Mouse (Mus musculus) limb, embryonic 10.5 days (tissue): ENCODE results near the gene Ppp2ca. TPM values are rescaled to one million over a fixed set of nuclear protein-coding genes. Genes with fewer than 3 reads are reported as not detected.

Source experiments
- DNase-seq: peaks from one replicate; pipeline ENCODE4 v3.0.0-alpha.2; 2017; ENCODE audit warnings: low spot score
- H3K27ac ChIP-seq: fragments of 300-500 bp; sonication (generic); 2 replicates; pipeline ENCODE4 v1.5.1; 2016; ENCODE audit warnings: mild to moderate bottlenecking
- H3K27me3 ChIP-seq: fragments of 300-500 bp; sonication (generic); 2 replicates; pipeline ENCODE4 v1.6.1; 2016; ENCODE audit warnings: low read depth, mild to moderate bottlenecking; ENCODE audit not compliant: poor library complexity, severe bottlenecking
- H3K36me3 ChIP-seq: fragments of 300-500 bp; sonication (generic); 2 replicates; pipeline ENCODE4 v1.6.1; 2016; ENCODE audit warnings: mild to moderate bottlenecking, moderate library complexity
- H3K4me1 ChIP-seq: fragments of 300-500 bp; sonication (generic); 2 replicates; pipeline ENCODE4 v1.6.1; 2016
- H3K4me3 ChIP-seq: fragments of 300-500 bp; sonication (generic); 2 replicates; pipeline ENCODE4 v1.5.1; 2016; ENCODE audit warnings: mild to moderate bottlenecking, moderate library complexity
- H3K9me3 ChIP-seq: fragments of 300-500 bp; sonication (generic); replicated peaks from 2 replicates; pipeline ENCODE4 v1.6.1; 2016; ENCODE audit warnings: mild to moderate bottlenecking
- WGBS: fragments of 180-500 bp; shearing (Covaris S2); methylation state at CpG from one replicate; pipeline ENCODE4 v1.1.7; 2016; 5-methylcytosine and 5-hydroxymethylcytosine counted together
- polyA plus RNA-seq: library from polyadenylated mRNA; unstranded; fragments of >200 nt; fragmentation: Nextera tagmentation; extraction: Ambion mirVana; gene quantifications from 2 replicates; pipeline ENCODE4 v1.2.1, GENCODE M21; 2016

Gene Ppp2ca
- polyA plus RNA-seq, 1 experiment from 2014 or later = 92.2 TPM

DNA sequence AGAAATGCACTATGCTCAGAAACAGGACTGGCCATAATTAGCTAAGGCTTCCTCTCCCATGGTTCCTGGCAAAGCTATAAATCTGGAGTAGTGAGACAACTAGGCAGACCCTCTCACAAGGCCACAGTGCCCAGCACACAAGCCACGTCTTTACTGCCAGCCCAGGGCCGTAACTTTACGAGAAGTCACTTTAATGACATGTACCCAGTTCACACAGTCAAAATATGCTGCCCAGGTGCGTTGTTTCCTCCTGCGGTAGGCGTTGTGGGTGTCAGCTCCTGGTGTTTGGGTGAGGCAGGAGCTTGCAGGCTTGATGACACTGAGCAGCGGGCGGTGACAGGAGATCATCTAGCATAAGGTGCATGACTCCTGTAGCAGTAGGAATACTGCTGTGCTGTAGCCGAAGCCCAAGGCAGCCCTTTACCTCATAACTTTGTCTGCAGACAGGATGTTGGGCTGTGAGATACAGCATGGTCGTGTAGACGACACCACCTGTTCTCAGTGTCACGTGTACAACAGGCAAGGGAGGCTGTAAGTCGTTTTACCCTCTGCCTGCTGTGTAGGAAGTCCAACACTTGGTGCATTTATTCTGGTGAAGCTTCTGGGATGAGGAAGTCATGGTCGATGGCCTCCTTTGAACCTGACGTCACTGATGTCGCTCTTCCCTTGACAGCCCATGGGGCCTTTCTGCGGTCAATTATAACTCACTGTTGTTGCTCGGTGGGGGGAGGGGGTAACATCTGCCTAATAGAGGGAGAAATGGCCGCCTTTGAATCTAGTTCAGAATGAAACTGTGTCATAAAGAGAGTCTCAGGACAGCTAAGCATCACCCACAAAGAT, 22.5 kb upstream of the Ppp2ca start:
- Histone ChIP-seq H3K4me3 (no peak overlapping the region), H3K4me1 (peaks cover 23% of the 10 kb centered on the region), H3K27me3 (no peaks in the 10 kb centered on the region), H3K36me3 (no peaks in the 10 kb centered on the region), H3K27ac (0 out of 2 replicates have a peak overlapping the region, but pooled peaks have one; percentile 46), H3K9me3 (no peaks in the 10 kb centered on the region)
- WGBS = 67% methylated on average over 19 of the region's 19 CpGs
- no peak for DNase-seq

GRCm38 (mm10) chr11:52076742-52077352, 21.6 kb upstream of the Ppp2ca start:
- WGBS = 90% methylated on average over 6 of the region's 6 CpGs
- Histone ChIP-seq H3K4me1 (peaks cover 23% of the 10 kb centered on the region), H3K36me3 (no peaks in the 10 kb centered on the region), H3K9me3 (no peaks in the 10 kb centered on the region), H3K27me3 (no peaks in the 10 kb centered on the region), H3K4me3 (no peak overlapping the region), H3K27ac (no peak overlapping the region)
- DNase-seq = no peak

GRCm38 (mm10) chr11:52077939-52078338, 20.5 kb upstream of the Ppp2ca start:
- 87% methylated on average over 4 of the region's 4 CpGs for WGBS

GRCm38 (mm10) chr11:52079978-52080377, 18.5 kb upstream of the Ppp2ca start:
- no peak for DNase-seq
- Histone ChIP-seq H3K4me1 (peaks cover 23% of the 10 kb centered on the region), H3K4me3 (no peak overlapping the region), H3K27ac (no peak overlapping the region), H3K36me3 (no peaks in the 10 kb centered on the region), H3K27me3 (no peaks in the 10 kb centered on the region), H3K9me3 (no peaks in the 10 kb centered on the region)
- 55% methylated on average over 5 of the region's 5 CpGs for WGBS

More at GRCm38 (mm10) chr11:52077939-52078338, 20.5 kb upstream of the Ppp2ca start:
- H3K4me1 ChIP-seq = peaks cover 23% of the 10 kb centered on the region
- no peaks in the 10 kb centered on the region for H3K36me3 ChIP-seq
- no peaks in the 10 kb centered on the region for H3K27me3 ChIP-seq
- H3K27ac ChIP-seq = no peak overlapping the region
- DNase-seq = no peak
- no peak overlapping the region for H3K4me3 ChIP-seq
- no peaks in the 10 kb centered on the region for H3K9me3 ChIP-seq

DNA sequence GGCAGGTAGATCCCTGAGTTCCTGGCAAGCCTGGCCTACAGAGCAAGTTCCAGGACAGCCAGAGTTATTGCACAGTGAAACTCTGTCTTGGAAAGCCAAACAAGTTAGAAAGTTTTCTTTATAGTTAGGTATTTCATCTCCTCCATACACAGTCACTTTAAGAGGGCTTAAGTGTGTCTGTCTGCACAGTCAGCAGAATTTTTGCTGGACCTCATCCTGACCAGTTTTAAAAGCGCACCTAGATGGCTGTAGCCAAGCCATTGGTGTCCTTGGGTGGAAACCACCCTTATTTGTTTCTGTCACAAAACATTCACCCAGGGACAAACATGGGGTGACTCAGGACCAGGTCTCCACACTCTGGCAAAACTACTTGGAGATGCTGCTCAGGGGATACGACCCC, 17.8 kb upstream of the Ppp2ca start:
- H3K9me3 ChIP-seq = no peaks in the 10 kb centered on the region
- H3K27me3 ChIP-seq = no peaks in the 10 kb centered on the region
- DNase-seq = no peak
- no peak overlapping the region for H3K27ac ChIP-seq
- H3K4me1 ChIP-seq = peaks cover 16% of the 10 kb centered on the region
- no peaks in the 10 kb centered on the region for H3K36me3 ChIP-seq
- no peak overlapping the region for H3K4me3 ChIP-seq
- WGBS = 97% methylated on average over 2 of the region's 2 CpGs

DNA sequence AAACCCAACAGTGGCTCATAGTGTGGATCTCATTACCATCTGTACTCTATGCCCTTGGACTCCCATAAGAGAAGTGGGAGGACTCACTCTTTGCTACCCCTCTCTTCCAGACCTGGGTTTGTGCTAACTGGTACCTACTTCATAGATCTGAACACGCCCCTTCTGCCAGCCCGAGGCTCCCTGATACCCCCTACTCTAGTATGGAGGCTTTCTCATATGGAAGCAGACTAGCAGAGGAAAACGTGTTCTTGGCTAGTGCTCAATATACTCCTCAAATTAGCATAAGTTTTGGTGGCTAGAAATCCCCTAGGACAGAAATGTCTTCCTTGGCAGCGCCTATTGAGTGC, 12.7 kb upstream of the Ppp2ca start:
- Histone ChIP-seq H3K36me3 (no peaks in the 10 kb centered on the region), H3K27ac (no peak overlapping the region), H3K9me3 (no peaks in the 10 kb centered on the region), H3K4me3 (no peak overlapping the region), H3K4me1 (peaks cover 13% of the 10 kb centered on the region), H3K27me3 (no peaks in the 10 kb centered on the region)
- DNase-seq = no peak
- WGBS = 77% methylated on average over 4 of the region's 4 CpGs

DNA sequence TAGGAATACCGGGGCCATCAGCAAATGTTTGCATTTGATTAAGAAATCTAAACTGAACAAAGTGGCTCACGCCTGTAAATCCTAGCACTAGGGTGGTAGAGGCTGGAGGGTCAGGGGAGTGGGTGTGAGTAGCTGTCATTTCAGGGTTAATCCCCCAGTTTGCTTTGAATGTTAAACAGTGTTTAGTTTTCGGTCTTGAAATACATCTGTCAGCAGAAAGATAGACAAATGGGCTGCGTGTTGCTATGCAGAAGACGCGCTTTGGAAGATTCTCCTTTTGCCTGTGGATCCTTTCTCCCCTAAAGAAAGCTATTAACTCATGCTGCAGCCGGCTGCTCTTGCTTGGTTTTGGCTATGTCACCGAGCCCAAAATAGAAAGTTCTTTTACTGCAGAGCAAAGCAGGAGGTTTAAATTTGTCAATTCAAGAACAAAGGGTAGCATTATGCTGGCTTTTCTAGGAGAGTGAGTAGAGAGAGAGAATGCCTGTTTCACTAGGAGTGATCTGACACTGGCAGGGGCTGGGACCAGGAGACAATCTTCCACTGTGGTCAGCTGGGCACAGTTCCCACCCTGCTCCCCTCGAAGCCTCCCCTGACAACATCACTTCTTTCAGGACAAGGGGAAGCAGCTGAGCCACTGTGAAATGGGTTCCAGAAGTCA, 12.1 kb upstream of the Ppp2ca start:
- Histone ChIP-seq H3K27ac (no peak overlapping the region), H3K4me1 (peaks cover 13% of the 10 kb centered on the region), H3K4me3 (no peak overlapping the region), H3K9me3 (no peaks in the 10 kb centered on the region), H3K36me3 (no peaks in the 10 kb centered on the region), H3K27me3 (no peaks in the 10 kb centered on the region)
- DNase-seq = no peak
- 77% methylated on average over 9 of the region's 9 CpGs for WGBS

- H3K9me3 ChIP-seq = no peaks in the 10 kb centered on the region
- no peak overlapping the region; the same call in 1 of the 2 replicates for H3K27ac ChIP-seq
- H3K4me3 ChIP-seq = no peak overlapping the region
- no peak for DNase-seq
- H3K27me3 ChIP-seq = no peaks in the 10 kb centered on the region
- WGBS = 70% methylated on average over 8 of the region's 8 CpGs
- no peaks in the 10 kb centered on the region for H3K36me3 ChIP-seq
- H3K4me1 ChIP-seq = peaks cover 13% of the 10 kb centered on the region
Observed at GRCm38 (mm10) chr11:52089291-52089690, 9.2 kb upstream of the Ppp2ca start.

DNA sequence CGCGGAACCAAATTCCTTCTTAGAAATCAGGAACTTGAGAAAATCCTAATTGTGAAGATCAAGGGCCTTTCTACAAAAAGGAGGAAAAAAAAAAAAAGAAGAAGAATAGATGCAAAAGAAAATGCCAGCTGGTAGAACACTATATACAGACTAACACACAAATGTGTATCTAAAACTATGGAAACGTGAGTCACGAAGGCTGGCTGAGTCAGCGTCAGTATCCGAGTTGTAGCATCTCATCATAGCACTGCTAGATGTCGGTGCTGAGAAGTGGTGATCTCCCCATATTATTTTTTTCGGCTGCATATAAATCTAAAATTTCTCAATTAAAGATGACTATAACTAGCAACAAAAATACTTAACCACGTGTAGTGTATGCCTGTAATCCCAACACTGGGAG, 7.2 kb upstream of the Ppp2ca start:
- H3K9me3 ChIP-seq = no peaks in the 10 kb centered on the region
- 91% methylated on average over 9 of the region's 9 CpGs for WGBS
- no peaks in the 10 kb centered on the region for H3K36me3 ChIP-seq
- no peak for DNase-seq
- H3K4me1 ChIP-seq = peaks cover 13% of the 10 kb centered on the region
- H3K4me3 ChIP-seq = no peak overlapping the region
- no peaks in the 10 kb centered on the region for H3K27me3 ChIP-seq
- H3K27ac ChIP-seq = no peak overlapping the region

GRCm38 (mm10) chr11:52094568-52094967, 3.9 kb upstream of the Ppp2ca start:
- DNase-seq = no peak
- Histone ChIP-seq H3K27me3 (no peaks in the 10 kb centered on the region), H3K4me1 (peaks cover 13% of the 10 kb centered on the region), H3K36me3 (no peaks in the 10 kb centered on the region), H3K9me3 (no peaks in the 10 kb centered on the region), H3K27ac (no peak overlapping the region), H3K4me3 (no peak overlapping the region)
- WGBS = 72% methylated on average over 5 of the region's 5 CpGs

GRCm38 (mm10) chr11:52097016-52097415, 1.5 kb upstream of the Ppp2ca start:
- 78% methylated on average over 3 of the region's 3 CpGs for WGBS
- no peak for DNase-seq
- Histone ChIP-seq H3K4me1 (peaks cover 29% of the 10 kb centered on the region), H3K9me3 (no peaks in the 10 kb centered on the region), H3K4me3 (no peak overlapping the region), H3K36me3 (peaks cover 13% of the 10 kb centered on the region), H3K27ac (no peak overlapping the region), H3K27me3 (no peaks in the 10 kb centered on the region)

- Histone ChIP-seq H3K9me3 (no peaks in the 10 kb centered on the region), H3K36me3 (peaks cover 14% of the 10 kb centered on the region), H3K4me3 (peak overlapping the region; percentile 91), H3K27ac (peak overlapping the region; percentile 99; the same call in 1 of the 2 replicates), H3K27me3 (no peaks in the 10 kb centered on the region), H3K4me1 (peaks cover 29% of the 10 kb centered on the region)
- no peak for DNase-seq
- WGBS = 80% methylated on average over 2 of the region's 2 CpGs
Observed at GRCm38 (mm10) chr11:52097596-52097995, 885 bp upstream of the Ppp2ca start.
